Mouse (Mus musculus): ENCODE results near the gene Srgap1.

- TF ChIP-seq CTCF (IDR thresholded peaks at IDR 0.05; ENCODE audit: control insufficient read depth, insufficient read depth, low read length) (no peak), POLR2A (IDR thresholded peaks at IDR 0.05; ENCODE audit: borderline replicate concordance, control insufficient read depth, low read depth, low read length) (no peak)
These were observed 51.7 kb downstream of the Srgap1 start for GRCm38 (mm10) chr10:121995448-121995847.
